Mouse (Mus musculus) lung, adult 18-20 months (tissue): ENCODE data around the gene Gm21904.
"Not testable (repeated sequence)": the region's sequence is repeated elsewhere in the genome, so short reads cannot be mapped to it uniquely, and the experiment has no call there.

Experiments
- DNase-seq, 2 experiments: peaks; one replicate each; pipeline ENCODE4 v3.0.0; 2022; ENCODE audit warnings: mixed read lengths in 2 of 2

Gm21904 gene

DNA sequence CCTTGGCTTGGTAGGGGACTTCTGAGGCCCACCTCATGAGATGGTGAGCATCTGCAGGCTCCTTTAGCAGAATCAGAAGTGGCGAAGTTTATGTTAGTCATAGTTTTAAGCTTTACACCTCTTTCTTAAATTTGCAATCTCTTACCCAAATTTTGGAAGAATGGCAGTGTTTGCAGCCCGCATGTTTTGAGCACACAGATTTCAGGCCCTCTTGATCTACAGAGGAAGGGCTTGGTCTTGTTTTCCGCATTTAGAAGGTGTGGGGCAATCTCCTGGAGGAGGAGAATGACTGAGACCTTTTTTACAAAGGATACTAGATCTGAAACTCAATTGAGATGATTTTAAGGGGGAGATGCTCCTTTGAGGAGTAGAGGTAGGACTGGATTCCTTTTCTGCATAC lies at the start of gene Gm21904:
Gene Gm21904 (minus strand): TSS at position 101 of the 400 bp plus-strand sequence.
- DNase-seq, result not testable (repeated sequence)

DNA sequence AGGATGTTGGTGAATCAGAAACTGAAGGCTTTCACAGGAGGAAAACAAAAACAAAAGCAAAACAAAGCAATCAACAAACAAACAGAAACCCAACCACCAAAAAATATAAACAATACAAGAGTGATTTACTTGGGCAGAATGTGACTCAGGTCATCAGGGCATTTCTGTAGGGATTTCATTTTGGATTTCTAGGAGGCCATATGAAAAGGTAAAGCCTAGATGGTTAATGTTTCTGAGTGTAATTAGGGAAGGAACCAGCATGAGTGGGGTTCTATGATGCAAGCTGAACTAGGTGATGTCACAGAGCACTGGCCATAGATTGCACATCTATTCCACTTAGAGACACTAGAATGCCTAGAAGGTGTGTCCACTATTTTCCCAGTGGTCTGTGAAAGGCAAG lies 28.4 kb upstream of the Gm21904 start, which contains the start of the genes Gm20772 and Gm20831:
Gene Gm20772 (plus strand): TSS at position 301 of the 400 bp plus-strand sequence.
Gene Gm20831 (plus strand): TSS at position 301 of the 400 bp plus-strand sequence.
- DNase-seq, result not testable (repeated sequence)
